Mouse (Mus musculus): ENCODE results near the gene Tstd2.

DNA sequence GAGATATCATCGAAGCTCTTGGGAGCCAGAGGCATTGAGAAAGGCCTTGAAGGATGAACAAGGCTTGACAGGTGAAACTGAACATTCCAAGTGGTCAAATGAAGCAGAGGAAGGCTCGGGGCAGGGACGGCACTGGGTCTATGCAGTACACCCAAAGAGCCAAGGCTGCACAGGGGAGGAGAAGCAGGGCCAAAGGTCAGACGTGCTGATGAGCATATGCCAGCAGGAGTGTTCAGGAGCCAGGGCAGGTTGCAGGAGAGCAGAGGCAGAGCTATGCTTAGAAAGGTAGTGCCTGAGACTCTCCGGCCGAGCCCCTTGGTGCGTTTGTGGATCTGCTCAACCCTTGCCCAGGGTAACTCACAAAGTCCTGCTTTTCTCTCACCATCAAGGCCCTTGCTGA lies 41.9 kb downstream of the Tstd2 start:
- TF ChIP-seq POLR2A (IDR thresholded peaks at IDR 0.05; ENCODE audit: borderline replicate concordance, control insufficient read depth, low read depth, low read length) = no peak
- no peak for TF ChIP-seq CTCF (IDR thresholded peaks at IDR 0.05; ENCODE audit: control insufficient read depth, insufficient read depth, low read length)

Measured in bone marrow, adult 2 months (tissue).